Mouse (Mus musculus): ENCODE data around the gene Mpzl1.

Mpzl1 gene

GRCm38 (mm10) chr1:165655022-165655421 lies 20.7 kb upstream of the Mpzl1 start:
- DNase-seq: peak; percentile 44

GRCm38 (mm10) chr1:165653126-165653885 lies 19.0 kb upstream of the Mpzl1 start:
- DNase-seq: peak; percentile 60

- DNase-seq: no peak
Measured at GRCm38 (mm10) chr1:165652507-165652906, 18.2 kb upstream of the Mpzl1 start.

GRCm38 (mm10) chr1:165651158-165651557 lies 16.8 kb upstream of the Mpzl1 start:
- no peak for DNase-seq

GRCm38 (mm10) chr1:165645102-165645501 lies 10.8 kb upstream of the Mpzl1 start:
- no peak for DNase-seq

- no peak for DNase-seq
Measured at GRCm38 (mm10) chr1:165643735-165644134, 9.4 kb upstream of the Mpzl1 start.

- DNase-seq: peak; percentile 78
Measured at GRCm38 (mm10) chr1:165642780-165643311, 8.5 kb upstream of the Mpzl1 start.

GRCm38 (mm10) chr1:165641786-165642771 lies 7.7 kb upstream of the Mpzl1 start:
- peak; percentile 92 for DNase-seq

GRCm38 (mm10) chr1:165641271-165641771 lies 7.0 kb upstream of the Mpzl1 start:
- DNase-seq: peak; percentile 83

GRCm38 (mm10) chr1:165636289-165636688 lies 2.0 kb upstream of the Mpzl1 start:
- no peak for DNase-seq

GRCm38 (mm10) chr1:165635055-165635897 lies 938 bp upstream of the Mpzl1 start:
- no peak for DNase-seq

- no peak for DNase-seq
Measured at GRCm38 (mm10) chr1:165633345-165633744, 993 bp downstream of the Mpzl1 start.

GRCm38 (mm10) chr1:165631136-165631535 lies 3.2 kb downstream of the Mpzl1 start:
- DNase-seq: no peak

GRCm38 (mm10) chr1:165629975-165630374 lies 4.4 kb downstream of the Mpzl1 start:
- DNase-seq: no peak

GRCm38 (mm10) chr1:165628603-165629002 lies 5.7 kb downstream of the Mpzl1 start:
- DNase-seq: no peak

- peak; percentile 60 for DNase-seq
Measured at GRCm38 (mm10) chr1:165625896-165626295, 8.4 kb downstream of the Mpzl1 start.

- no peak for DNase-seq
Measured at GRCm38 (mm10) chr1:165625058-165625457, 9.3 kb downstream of the Mpzl1 start.

- peak; percentile 67 for DNase-seq
Measured at GRCm38 (mm10) chr1:165618201-165618624, 16.1 kb downstream of the Mpzl1 start.

- peak; percentile 87 for DNase-seq
Measured at GRCm38 (mm10) chr1:165617166-165617891, 17.0 kb downstream of the Mpzl1 start.

- DNase-seq: peak; percentile 68
Measured at GRCm38 (mm10) chr1:165616652-165617051, 17.7 kb downstream of the Mpzl1 start.

- DNase-seq: no peak
Measured at GRCm38 (mm10) chr1:165614793-165615192, 19.5 kb downstream of the Mpzl1 start.

All from kidney, postnatal 14 days (tissue).